Mouse (Mus musculus) CD4-positive naive resting alpha-beta T cell, adult 57 days (primary cell): ENCODE data around the gene Gpr89. TPM values are rescaled to one million over a fixed set of nuclear protein-coding genes. Genes with fewer than 3 reads are reported as not detected.

Source experiments
- total RNA-seq: library from RNA; stranded (reverse); gene quantifications from one replicate; pipeline ENCODE4 v1.2.4, GENCODE M21; 2023

Gpr89 gene
- 26.7 TPM for total RNA-seq

DNA sequence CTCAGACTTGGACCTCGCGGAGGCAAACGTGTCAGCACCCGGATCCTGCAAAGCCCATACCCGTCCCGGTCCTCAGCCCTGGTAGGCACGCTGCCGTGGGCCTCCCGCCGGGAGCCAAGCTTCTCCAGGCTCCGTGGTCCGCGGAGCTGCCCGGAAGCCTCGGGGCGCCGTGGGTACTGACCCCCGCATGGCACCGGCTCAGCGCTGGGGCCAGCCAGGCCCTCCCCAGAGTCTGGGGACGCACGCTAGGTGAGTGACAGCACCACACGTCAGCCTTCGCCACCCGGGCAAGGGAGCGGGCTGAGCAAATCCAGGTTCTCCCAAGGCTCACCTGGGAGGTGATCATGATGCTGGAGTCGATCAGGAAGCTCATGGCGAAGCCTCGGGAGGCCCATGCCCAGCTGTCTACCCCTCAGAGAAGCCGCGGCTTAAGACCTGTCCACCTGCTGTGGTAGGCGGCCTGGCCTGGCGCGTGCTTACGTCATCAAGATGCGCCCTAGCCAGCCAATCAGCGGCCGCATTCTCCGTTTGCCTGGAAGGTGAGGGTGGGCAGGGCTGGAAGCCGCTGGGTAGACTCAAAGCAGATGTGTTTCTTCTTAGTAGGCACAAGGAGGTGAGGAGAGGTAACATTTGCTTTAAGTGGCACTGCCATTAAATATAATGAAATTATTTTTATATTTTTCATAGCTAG is at the start of gene Gpr89:
TSS of gene Gpr89 (minus strand) at position 496 of the 691 bp plus-strand sequence.

DNA sequence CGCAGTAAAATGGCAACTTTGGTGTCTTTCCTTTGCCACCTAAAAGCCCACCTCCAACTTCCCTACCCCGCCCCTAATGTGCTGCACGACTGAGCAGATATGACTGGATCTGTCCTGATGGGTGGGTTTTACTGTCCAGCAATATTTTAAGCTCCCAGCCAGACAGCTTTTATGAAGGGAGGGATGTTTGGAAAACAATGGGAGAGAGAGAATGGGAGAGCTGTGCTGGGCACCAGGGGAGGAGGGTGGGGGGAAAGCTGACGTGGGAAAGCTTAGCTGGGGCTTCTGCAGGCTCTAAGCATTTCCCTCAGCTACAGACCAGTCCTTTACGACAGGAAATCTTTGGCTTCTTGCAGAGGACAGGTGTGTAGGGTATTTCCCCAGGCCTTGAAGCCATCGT is 20.8 kb upstream of the Gpr89 start, which contains the start of gene Gja8:
TSS of gene Gja8 (minus strand) at position 101 of the 400 bp plus-strand sequence.

DNA sequence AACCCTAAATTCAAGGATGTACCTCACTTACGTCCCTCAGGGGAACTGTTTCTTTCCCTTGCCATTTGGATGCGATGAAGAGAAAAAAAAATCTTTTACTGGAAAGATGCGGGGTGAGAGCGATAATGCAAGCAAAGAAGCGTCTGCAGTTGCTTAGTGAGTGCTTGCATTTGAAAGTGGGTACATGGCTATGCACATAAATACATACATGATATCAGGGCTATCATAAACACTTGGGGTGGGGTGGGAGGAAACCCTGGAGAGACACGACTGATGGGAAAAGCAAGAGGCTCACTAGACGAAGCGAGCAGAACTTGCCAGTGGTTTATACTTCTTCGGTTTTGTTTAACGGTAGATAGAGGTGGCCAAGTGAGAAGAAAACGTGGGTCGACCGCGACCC is 753 bp downstream of the Gpr89 start, which contains the start of gene Gja5:
TSS of gene Gja5 (plus strand) at position 301 of the 400 bp plus-strand sequence.

DNA sequence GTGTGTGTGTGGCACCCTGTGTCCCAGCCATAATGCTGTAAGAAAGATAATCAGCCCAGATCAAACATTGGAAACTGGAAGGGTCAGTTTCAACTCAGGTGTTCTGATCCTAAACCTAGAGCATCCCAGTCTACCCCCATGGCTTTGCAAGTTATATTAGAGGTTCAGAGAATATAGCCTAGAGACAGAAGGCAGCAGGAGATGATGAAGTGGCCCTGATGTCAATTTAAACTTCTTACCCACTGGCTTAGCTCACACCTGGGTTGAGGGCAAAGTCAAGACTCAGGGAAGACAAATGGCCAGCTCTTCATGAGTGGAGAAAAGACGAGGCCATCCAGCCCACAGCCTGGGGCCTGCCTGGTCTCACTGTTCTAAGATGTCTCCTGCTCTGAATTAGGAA is 76.2 kb downstream of the Gpr89 start, which contains the start of the genes Pdzk1 and Cd160:
TSS of gene Pdzk1 (plus strand) at position 301 of the 400 bp plus-strand sequence.
TSS of gene Cd160 (minus strand) at position 368 of the 400 bp plus-strand sequence.

Other genes with a start within 250 kb of the Gpr89 start
- not detected for gene Ankrd35, start 235.2 kb downstream of the Gpr89 start, total RNA-seq
- 20.1 TPM for gene Pias3, start 209.0 kb downstream of the Gpr89 start, total RNA-seq
- 1.0 TPM for gene Nudt17, start 196.8 kb downstream of the Gpr89 start, total RNA-seq
- gene Polr3c, start 177.7 kb downstream of the Gpr89 start, total RNA-seq: 57.7 TPM
- 48.1 TPM for gene Rnf115, start 177.7 kb downstream of the Gpr89 start, total RNA-seq
- not detected for gene Pdzk1, start 76.1 kb downstream of the Gpr89 start, total RNA-seq
- 10.5 TPM for gene Cd160, start 76.0 kb downstream of the Gpr89 start, total RNA-seq
- not detected for gene Gja5, start 653 bp downstream of the Gpr89 start, total RNA-seq
- not detected for gene Gja8, start 20.7 kb upstream of the Gpr89 start, total RNA-seq